Mouse (Mus musculus): ENCODE results near the gene Plekhn1. TPM values are rescaled to one million over a fixed set of nuclear protein-coding genes. Genes with fewer than 3 reads are reported as not detected.
A peak's percentile ranks its signal among the peaks of the same experiment; 100 is the strongest.

Gene Plekhn1
- total and polyA plus RNA-seq, 3 experiments = 8.9 to 19.4 (median 13.4) TPM

DNA sequence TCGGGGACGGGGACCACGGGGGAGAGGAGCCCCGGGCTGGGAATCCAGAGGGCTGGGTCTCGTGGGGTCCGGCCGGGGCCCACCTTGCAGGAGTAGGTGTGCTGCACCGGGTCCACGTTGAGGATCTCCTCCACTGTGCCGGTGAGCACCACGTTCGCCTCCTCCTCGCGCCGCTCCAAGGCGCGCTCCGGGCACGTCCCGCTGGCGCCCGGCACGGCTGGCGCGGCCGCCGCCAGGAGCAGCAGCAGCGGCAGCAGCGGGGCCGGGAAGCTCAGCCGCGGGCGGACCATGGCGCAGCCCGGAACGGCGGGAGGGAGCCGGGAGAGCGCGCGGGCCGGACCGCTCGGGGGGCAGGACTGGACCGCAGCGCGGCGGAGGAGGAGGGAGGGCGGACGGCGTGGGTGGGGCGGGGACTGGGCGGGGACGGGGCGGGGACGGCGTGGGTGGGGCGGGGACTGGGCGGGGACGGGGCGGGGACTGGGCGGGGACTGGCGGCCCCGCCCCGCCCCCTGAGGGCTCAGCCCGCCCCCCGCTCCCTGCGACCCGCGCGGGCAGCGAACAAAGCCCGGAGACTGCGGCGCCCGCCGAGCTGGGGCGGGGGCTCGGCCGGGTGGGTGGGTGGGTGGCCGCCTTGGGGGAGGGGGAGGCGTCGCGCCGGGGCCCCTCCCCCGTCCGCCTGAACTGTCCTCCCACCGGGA is 37.4 kb downstream of the Plekhn1 start, which contains the start of gene Agrn:
TSS of gene Agrn (minus strand) at position 358 of the 698 bp plus-strand sequence.
- Histone ChIP-seq H3K4me1 (ENCODE audit: insufficient read depth, low read depth, low read length) (peaks cover 21% of the 10 kb centered on the region), H3K27me3 (ENCODE audit: insufficient read depth, low read length) (peaks cover 58% of the 10 kb centered on the region), H3K9me3 (replicated peaks) (no peaks in the 10 kb centered on the region; the same call in 1 of the 2 replicates), H3K36me3 (replicated peaks) (no peaks in the 10 kb centered on the region), H3K4me3 (ENCODE audit: low read depth, low read length) (peak within 1 kb of the TSS; percentile 75)
- ATAC-seq (ENCODE audit: extremely low read depth, insufficient number of reproducible peaks, low FRiP score, poor library complexity, severe bottlenecking) (peak; percentile 38; the same call in 1 of the 2 replicates), DNase-seq (ENCODE audit: low spot score) (peak; percentile 51)
- TF ChIP-seq GATA2 (IDR thresholded peaks at IDR 0.05; ENCODE audit: borderline replicate concordance, low read depth, low read length) (no peak), CTCF (IDR thresholded peaks at IDR 0.05; ENCODE audit: low read depth, low read length) (no peak), GATA1 (IDR thresholded peaks at IDR 0.05; ENCODE audit: borderline replicate concordance, low read length) (no peak), POLR2AphosphoS5 (IDR thresholded peaks at IDR 0.05; ENCODE audit: insufficient replicate concordance, low read depth, low read length) (no peak), TAL1 (conservative IDR thresholded peaks at IDR 0.05; ENCODE audit: low read depth, low read length) (no peak)

DNA sequence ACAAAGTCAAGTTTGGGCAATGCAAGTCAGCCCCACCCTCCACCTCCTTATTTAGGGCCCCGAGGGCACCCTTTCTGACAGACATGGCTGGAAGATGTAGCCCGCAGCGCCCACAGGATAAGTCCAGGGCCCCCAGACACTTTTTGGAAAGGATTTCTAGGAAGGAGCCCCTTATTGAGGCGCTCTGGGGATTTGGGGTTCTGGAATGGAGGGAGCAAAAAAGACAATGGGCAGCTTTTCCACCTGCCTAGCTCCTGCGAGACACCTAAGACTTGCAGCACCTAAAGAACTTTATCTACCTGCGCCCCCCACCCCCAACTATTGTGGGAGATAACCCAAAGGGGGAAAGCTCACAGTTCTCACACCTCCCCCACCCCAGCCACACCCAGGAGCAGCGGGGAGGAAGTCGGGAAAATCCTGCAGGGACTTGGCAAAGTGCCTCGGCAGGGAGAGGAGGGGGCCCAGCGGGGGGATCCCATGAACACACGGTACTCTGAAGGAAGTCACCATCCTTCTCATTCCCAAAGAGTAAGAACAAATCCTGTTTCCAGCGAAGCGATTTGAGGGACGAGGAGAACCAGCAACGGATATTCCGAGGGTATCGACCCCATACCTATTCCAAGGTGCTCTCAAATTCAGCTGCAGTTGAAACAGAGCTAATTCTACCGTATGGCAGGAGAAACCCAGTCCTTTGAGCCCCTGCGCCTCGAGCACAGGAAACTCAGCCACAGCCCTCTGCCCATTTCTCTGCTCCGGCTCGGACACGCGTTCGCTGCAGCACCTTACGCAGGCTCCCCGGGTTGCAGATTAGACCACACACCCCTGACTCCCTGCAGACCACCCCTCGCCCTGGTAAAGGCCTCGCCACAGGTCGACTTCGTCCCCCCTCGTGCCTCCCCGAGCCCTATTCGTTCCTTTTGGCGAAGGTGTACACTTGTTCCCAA is 38.5 kb downstream of the Plekhn1 start:
- H3K4me1 ChIP-seq (ENCODE audit: insufficient read depth, low read depth, low read length) = peaks cover 21% of the 10 kb centered on the region
- DNase-seq (ENCODE audit: low spot score) = no peak

DNA sequence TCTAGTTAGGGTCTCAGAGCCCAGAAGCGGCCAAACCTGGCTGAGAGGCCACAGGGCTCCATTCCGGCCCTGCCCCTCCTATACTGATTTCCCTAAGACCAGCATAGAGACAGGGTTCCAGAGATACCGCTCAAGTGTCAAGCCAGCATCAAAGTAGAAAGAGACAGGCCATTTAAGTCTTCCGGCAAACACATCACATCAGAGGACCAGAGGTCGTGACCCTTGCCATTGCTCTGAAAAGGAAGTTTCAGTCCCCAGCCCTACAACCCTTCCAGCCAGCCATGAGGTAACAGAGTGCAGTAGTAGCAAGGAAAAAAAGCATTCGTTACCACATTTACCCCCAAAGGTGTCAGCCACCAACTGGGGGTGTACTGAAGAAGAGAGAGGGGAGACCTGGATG is 40.3 kb downstream of the Plekhn1 start:
- ATAC-seq (ENCODE audit: extremely low read depth, insufficient number of reproducible peaks, low FRiP score, poor library complexity, severe bottlenecking) = no peak
- DNase-seq (ENCODE audit: low spot score) = no peak
- H3K4me1 ChIP-seq (ENCODE audit: insufficient read depth, low read depth, low read length) = peaks cover 17% of the 10 kb centered on the region
- TF ChIP-seq CTCF (IDR thresholded peaks at IDR 0.05; ENCODE audit: low read depth, low read length) (no peak), TAL1 (conservative IDR thresholded peaks at IDR 0.05; ENCODE audit: low read depth, low read length) (no peak), GATA1 (IDR thresholded peaks at IDR 0.05; ENCODE audit: borderline replicate concordance, low read length) (no peak), POLR2AphosphoS5 (IDR thresholded peaks at IDR 0.05; ENCODE audit: insufficient replicate concordance, low read depth, low read length) (no peak), GATA2 (IDR thresholded peaks at IDR 0.05; ENCODE audit: borderline replicate concordance, low read depth, low read length) (no peak)
- H3K36me3 ChIP-seq (replicated peaks) = no peaks in the 10 kb centered on the region
- H3K4me3 ChIP-seq (ENCODE audit: low read depth, low read length) = no peak overlapping the region
- H3K9me3 ChIP-seq (replicated peaks) = no peaks in the 10 kb centered on the region; the same call in 1 of the 2 replicates
- peaks cover 72% of the 10 kb centered on the region for H3K27me3 ChIP-seq (ENCODE audit: insufficient read depth, low read length)

More for the DNA sequence above, 38.5 kb downstream of the Plekhn1 start:
- Histone ChIP-seq H3K36me3 (replicated peaks) (no peaks in the 10 kb centered on the region), H3K4me3 (ENCODE audit: low read depth, low read length) (peak overlapping the region; percentile 75; the same call in 1 of the 2 replicates), H3K27me3 (ENCODE audit: insufficient read depth, low read length) (peaks cover 66% of the 10 kb centered on the region), H3K9me3 (replicated peaks) (no peaks in the 10 kb centered on the region; the same call in 1 of the 2 replicates)
- ATAC-seq (ENCODE audit: extremely low read depth, insufficient number of reproducible peaks, low FRiP score, poor library complexity, severe bottlenecking) = no peak
- no peak for TF ChIP-seq TAL1 (conservative IDR thresholded peaks at IDR 0.05; ENCODE audit: low read depth, low read length)
- TF ChIP-seq GATA2 (IDR thresholded peaks at IDR 0.05; ENCODE audit: borderline replicate concordance, low read depth, low read length) = no peak
- TF ChIP-seq CTCF (IDR thresholded peaks at IDR 0.05; ENCODE audit: low read depth, low read length) = no peak

DNA sequence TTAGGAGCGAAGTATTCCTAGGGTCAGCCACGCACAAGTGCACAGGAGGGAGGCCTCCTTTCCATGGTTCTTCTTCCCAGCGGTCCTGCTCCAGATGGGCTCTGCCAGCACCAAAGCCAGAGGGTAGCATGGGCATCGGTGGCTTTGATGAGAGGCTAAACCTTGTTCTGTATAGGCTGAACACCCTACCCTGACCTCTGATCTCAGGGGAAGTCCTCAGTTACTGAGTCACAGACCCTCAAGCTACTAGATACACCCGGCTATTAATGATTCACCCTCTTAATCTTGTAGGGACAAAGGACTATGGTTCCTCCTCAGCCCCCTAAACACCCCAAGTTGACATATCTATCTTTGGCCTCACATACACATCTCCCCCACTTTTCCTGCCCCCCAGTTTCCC is 40.8 kb downstream of the Plekhn1 start:
- Histone ChIP-seq H3K27me3 (ENCODE audit: insufficient read depth, low read length) (peaks cover 72% of the 10 kb centered on the region), H3K9me3 (replicated peaks) (no peaks in the 10 kb centered on the region; the same call in 1 of the 2 replicates), H3K36me3 (replicated peaks) (no peaks in the 10 kb centered on the region), H3K4me3 (ENCODE audit: low read depth, low read length) (no peak overlapping the region), H3K4me1 (ENCODE audit: insufficient read depth, low read depth, low read length) (peaks cover 17% of the 10 kb centered on the region)
- TF ChIP-seq GATA2 (IDR thresholded peaks at IDR 0.05; ENCODE audit: borderline replicate concordance, low read depth, low read length) (no peak), POLR2AphosphoS5 (IDR thresholded peaks at IDR 0.05; ENCODE audit: insufficient replicate concordance, low read depth, low read length) (no peak), CTCF (IDR thresholded peaks at IDR 0.05; ENCODE audit: low read depth, low read length) (no peak), TAL1 (conservative IDR thresholded peaks at IDR 0.05; ENCODE audit: low read depth, low read length) (no peak), GATA1 (IDR thresholded peaks at IDR 0.05; ENCODE audit: borderline replicate concordance, low read length) (no peak)
- DNase-seq (ENCODE audit: low spot score) (no peak), ATAC-seq (ENCODE audit: extremely low read depth, insufficient number of reproducible peaks, low FRiP score, poor library complexity, severe bottlenecking) (no peak)

DNA sequence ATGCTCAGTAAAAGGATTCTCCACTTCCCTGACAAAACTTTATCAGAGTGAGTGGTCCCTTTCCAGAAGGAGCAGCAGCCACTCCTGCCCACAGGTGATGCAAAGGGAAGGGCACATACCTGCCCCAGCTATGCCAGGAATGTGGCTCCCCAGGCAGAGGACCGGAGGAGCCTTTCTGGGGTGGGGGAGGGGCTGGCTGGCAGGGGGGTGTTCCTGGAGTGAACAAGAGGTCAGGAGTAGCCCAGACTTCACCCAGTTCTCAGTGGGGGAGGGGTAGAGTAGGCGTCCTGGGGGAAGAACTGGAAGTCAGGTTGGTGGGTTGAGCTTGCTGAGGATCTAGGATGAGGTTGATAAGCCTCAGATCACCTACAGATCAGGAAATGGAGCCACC is 41.5 kb downstream of the Plekhn1 start:
- no peak for TF ChIP-seq CTCF (IDR thresholded peaks at IDR 0.05; ENCODE audit: low read depth, low read length)
- no peak for TF ChIP-seq GATA1 (IDR thresholded peaks at IDR 0.05; ENCODE audit: borderline replicate concordance, low read length)
- no peak for TF ChIP-seq GATA2 (IDR thresholded peaks at IDR 0.05; ENCODE audit: borderline replicate concordance, low read depth, low read length)
- no peak for TF ChIP-seq POLR2AphosphoS5 (IDR thresholded peaks at IDR 0.05; ENCODE audit: insufficient replicate concordance, low read depth, low read length)
- no peak for TF ChIP-seq TAL1 (conservative IDR thresholded peaks at IDR 0.05; ENCODE audit: low read depth, low read length)
- no peaks in the 10 kb centered on the region; the same call in 1 of the 2 replicates for H3K9me3 ChIP-seq (replicated peaks)
- DNase-seq (ENCODE audit: low spot score) = no peak
- ATAC-seq (ENCODE audit: extremely low read depth, insufficient number of reproducible peaks, low FRiP score, poor library complexity, severe bottlenecking) = no peak
- peaks cover 17% of the 10 kb centered on the region for H3K4me1 ChIP-seq (ENCODE audit: insufficient read depth, low read depth, low read length)
- no peak overlapping the region for H3K4me3 ChIP-seq (ENCODE audit: low read depth, low read length)
- H3K36me3 ChIP-seq (replicated peaks) = no peaks in the 10 kb centered on the region
- peaks cover 72% of the 10 kb centered on the region for H3K27me3 ChIP-seq (ENCODE audit: insufficient read depth, low read length)

All from G1E (cell line).